Mouse (Mus musculus): ENCODE results near the gene Retreg1.

Retreg1 gene

DNA sequence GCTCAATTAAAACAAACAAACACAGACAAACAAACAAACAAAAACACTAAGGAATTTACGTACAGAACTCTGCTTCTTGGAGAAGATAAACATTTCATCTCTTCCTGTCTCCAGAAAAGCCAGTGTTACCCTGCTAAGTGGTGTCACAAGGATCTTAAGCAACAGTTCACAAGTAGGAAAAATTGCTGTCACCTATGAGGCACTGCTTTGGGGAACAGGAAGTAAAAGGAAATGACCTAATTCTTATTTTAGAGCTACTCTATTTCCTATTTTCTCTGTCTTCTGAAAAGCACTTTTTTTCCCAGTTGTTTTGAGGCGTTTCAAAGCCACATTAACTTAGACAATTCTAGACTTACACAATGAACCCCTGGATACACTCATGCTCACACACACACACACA is 12.6 kb upstream of the Retreg1 start:
- peak; percentile 41 to 54 for DNase-seq (ENCODE audit: low spot score in 2 of 2)

DNA sequence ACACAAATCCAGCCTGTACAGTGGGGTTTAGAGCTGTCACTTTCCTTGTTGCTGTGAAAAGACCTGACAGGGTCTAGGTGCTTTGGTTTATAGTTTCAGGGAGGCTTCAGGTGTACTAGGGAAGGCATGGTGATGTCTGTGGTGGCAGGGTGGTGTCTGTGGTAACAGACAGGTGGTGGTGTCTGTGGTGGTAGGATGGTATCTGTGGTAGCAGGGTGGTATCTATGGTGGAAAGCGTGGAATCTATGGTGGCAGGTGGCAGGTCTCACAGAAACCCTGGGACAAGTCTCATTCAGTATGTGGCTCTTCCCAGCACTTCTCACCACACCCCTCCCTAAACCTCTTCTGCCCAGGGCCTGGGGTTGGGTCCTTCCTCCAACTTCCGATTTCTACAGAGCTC is 8.7 kb upstream of the Retreg1 start:
- no peak for DNase-seq (ENCODE audit: low spot score in 2 of 2)

DNA sequence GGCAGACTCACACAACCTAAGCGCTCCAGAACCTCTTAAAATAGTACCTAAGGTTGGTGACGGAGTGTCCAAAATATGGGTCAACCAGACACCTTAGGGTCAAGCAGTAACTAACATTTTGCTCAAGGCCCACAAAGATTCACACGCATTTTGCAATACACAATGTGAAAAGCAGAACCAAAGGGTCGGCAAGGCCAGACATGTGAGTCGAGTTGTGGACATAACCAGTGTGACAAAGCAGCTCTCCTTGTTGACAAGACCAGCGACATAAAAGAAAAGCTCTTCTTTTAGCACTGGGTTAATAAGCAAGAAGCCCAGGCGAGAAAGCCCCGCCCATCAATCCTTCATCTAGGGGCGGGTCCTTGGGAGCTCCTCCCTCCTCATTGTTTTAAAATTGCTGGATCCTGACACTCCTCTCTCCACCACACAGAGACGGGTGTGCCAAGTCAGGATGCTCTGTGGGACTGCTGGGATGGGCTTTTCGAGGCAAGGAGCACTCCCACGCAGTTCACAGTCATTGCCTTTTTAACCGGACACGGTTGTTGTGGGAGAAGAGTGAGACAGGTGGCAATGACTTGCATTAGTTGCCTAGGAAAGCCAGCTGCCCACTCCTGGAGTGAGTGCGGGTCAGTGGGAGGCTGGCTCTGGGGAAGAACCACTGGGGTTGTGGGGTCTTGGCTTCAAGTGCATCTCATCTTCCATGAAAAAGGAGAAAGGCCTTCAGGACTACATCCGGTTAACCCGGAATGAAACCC is 7.9 kb upstream of the Retreg1 start:
- DNase-seq (ENCODE audit: low spot score in 2 of 2): no peak

DNA sequence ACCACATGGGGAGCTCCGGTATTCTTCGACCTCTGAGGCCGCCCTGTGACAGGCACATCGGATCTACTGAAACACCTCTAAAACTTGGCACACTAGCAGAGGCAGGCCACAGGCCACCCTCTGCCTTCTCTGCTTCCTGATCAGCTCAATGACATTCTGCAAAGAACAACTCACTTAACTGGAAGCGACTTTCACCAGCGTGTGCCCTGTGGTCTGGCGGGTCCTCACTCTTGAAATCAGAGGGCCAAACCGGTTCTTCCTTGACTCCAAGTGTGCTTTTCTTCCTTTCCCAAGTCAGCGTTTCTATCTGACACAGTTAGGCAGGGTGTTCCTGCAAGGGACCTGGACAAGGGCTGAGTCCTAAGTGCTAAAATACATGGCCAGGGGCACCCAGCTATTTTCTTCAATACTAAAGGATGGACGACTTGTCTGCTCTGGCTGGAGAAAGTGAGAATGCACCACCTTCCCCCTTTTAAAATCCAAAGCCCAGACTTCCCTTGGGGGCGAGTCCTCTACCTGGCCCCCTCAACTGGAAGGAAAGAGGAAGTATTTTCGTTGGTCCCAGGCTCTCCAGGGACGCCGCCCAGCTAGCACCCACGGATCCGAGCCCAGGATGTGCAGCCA is 406 bp upstream of the Retreg1 start:
- DNase-seq (ENCODE audit: low spot score in 2 of 2): no peak

DNA sequence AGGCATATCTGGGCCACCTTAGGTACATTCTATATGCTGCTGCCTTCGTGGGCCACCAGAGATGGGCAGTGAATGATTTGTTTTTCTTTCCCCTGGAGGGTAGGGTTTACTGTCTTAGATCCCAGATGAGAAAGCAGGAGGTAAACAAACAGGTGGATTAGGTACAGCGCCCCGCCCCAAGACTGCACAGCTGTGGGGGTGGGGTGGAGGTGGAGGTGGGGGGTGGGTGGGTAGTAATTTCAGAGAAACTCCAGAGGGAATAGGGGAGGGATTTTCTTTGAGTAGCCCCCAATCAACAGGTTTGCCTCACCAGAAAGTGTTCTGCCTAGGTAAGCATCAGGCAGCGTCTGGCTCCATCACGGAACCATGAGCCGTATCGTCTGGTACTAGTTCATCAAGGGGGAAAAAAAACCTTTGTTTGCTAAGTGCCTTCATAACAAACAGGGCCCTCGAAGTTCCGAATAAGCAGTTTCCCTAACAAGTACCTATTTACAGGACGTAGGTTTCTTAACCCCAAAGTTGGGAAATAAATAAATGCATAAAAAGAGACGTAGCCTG is 1.1 kb downstream of the Retreg1 start:
- no peak for DNase-seq (ENCODE audit: low spot score in 2 of 2)

DNA sequence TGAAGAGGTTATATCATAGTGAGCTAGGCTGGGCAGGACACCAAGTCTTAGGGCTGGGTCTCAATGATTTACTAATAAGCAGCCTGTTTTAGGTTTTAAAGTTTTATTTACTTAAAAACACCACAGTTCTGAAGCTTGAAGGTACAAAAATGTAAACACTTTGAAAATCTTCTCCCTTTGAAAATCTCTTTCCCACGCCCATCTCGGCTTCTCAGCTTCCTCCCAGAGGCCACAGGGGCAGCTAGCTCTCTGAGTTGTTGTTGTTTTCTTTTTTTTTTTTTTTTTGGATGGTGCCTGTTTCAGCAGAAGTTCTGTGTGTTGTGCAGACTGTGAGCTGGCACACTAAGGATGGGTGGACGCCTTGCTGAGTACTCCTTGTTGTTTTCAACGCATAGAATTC is 1.8 kb downstream of the Retreg1 start:
- DNase-seq (ENCODE audit: low spot score in 2 of 2): no peak

DNA sequence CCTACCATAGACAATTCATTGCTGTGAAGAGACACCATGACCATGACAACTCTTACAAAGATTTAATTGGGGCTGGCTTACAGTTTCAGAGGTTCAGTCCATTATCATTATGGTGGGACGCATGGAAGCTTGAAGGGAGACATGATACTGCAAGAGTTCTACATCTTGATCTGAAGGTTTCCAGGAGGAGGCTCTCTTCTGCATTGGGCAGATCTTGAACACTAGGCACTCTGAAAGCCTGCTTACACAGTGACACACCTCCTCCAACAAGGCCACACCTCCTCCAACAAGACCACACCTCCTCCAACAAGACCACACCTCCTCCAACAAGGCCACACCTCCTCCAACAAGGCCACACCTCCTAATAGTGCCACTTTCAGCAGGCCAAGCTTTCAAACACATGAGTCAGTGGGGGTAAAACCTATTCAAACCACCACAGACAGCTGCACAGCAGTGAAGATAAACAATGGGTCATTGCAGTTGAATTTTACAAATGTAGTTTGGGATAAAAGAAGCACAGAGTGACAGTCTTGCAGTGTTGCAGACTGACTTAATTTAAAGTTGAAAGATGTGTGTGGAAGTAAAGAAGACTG is 4.7 kb downstream of the Retreg1 start:
- DNase-seq (ENCODE audit: low spot score in 2 of 2): no peak

DNA sequence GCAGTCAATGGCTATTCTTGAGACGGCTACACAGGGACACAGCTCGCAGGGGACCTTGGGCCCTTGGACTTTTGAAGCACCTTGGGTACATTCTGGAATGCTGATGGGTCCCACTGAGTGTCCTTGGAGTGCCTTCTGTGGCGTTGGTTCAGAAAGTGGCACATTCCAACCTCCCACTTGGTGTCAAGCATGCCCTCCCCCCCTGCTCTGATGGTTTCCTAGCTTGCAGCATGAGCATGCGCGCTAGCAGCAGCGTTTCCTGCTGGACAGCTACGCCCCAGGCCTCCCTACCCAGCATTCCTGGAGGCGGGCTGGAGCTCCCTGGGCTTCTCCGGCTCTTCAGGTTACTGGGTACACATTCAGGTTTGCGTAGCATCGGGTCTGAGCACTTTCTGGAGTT is 7.6 kb downstream of the Retreg1 start:
- DNase-seq (ENCODE audit: low spot score in 2 of 2): no peak

DNA sequence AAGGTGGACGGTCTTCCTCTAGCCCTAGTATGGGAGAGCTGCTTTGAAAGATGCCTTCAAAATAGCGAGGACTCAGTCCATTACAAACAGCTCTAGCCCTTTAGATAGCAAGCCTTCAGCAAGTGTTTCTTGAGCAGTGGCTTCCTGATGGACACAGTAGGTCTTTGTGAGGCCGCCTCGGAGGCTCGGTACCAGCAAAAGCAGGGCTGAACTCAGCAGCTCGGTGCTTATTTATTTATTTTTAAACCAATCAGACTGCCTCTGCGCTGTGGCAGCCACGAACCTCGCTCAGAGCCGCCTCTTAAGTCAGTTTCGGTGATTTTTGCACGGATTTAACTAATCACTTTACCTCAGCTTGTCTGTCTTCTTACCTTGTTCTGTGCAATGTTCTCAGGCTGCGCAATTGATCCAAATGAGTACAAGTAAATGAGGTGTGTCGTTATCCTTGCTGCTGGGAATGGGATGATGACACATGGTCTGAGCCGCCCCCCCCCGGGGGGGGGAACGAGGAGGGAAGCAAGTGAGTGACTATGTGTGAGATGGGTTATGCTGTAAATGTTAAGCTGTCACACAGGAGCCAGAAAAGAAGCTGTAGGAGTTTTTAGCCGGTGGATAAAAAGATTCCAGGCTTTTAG is 11.4 kb downstream of the Retreg1 start:
- no peak for DNase-seq (ENCODE audit: low spot score in 2 of 2)

DNA sequence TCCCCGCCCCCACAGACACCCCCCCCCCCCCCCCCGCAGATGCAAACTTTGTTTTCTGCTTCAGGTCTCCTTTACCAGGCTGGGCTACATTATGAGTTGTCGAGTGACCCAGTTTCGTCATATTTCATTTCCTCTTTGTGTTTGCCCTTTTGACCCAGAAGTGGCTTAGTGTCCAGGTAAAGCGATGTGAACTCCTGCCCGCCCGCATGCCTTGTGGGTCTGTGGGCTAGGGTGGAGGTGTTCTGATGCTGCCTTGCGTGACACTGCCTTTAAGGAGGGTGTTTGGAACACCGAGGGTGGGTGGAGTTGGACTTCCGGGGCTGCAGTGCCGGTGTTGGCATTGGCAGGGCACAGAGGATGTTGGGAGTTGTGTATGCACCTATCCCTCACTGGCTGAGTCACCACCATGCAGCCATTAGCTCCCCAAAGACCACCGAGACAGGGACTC is 15.7 kb downstream of the Retreg1 start:
- peak; percentile 64 to 68 for DNase-seq (ENCODE audit: low spot score in 2 of 2)

DNA sequence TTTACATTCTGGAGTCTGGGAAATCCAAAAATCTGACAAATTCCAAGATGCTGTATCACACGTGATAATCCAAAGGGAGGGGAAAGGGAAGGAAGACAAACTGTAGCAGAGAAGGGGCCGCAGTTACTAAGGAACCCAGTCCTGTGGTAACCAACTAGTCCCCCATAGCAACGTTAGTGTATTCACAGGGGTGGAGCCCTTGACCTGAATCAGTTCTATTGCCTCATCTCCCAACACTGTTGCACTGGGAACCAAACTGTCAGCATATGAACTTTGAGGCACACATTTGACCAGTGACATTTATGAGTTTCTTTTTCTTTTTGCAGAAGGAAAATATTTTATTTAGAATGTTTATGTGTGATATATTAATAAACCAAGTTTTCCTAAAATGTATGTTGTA is 16.5 kb downstream of the Retreg1 start:
- DNase-seq (ENCODE audit: low spot score in 2 of 2): no peak

DNA sequence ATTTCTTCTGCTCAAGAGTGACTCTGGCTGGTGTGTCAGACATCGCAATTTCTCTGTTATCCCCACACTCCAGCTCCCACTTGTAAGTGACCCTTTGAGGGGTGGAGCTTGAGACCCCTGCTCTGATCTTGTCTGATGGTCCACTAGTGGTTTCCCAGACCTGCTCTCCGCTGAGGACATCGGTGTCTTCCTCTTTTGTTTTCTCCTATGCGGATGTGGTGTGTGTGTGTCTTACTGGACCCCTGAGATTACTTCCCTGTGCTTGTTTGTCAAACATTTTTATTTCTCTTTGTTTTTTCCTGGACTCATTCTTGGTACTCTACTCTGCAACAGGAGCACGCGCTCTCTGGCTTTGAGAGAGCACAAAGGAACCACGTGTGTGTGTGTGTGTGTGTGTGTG is 18.9 kb downstream of the Retreg1 start:
- DNase-seq (ENCODE audit: low spot score in 2 of 2): peak; percentile 30 to 50

DNA sequence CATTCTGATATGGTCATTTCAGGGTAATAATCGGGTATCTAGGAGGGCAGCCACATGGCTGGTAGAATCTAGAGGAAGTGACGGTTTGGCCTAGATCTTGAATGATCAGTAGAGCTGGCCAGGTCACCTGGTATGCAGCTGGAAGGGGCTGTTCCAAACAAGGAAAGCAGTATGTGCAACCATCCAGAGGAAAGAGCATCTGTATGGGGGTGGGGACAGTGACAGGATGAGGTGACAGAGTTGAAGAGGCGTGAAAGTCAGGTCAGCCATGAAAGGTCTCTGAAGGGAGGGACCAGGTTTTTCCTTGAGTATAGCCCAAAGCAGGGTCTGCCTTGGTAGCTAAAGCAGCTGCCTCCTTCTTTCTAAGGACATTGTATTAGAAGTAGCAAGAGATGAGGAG is 22.6 kb downstream of the Retreg1 start:
- peak; percentile 30 to 34 for DNase-seq (ENCODE audit: low spot score in 2 of 2)

DNA sequence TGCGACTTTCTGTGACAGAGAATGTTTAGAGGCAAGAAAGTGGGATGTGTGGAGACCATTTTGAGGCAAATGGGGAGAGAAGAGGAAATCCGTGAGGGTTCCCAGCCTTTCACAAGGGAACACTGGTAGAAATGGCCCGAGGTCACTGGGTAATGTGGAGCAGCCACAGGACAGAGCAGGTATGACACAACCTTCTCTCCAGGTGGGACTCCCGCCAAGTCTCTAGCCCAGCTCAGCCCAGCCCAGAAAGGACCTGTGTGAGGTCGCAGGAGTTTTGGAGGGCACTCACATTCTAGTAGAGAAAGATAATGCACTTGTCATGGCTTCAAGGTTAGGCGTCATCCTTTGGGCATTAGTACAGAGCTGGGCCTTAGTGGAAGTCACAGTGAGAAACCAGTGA is 23.1 kb downstream of the Retreg1 start:
- DNase-seq (ENCODE audit: low spot score in 2 of 2): no peak

DNA sequence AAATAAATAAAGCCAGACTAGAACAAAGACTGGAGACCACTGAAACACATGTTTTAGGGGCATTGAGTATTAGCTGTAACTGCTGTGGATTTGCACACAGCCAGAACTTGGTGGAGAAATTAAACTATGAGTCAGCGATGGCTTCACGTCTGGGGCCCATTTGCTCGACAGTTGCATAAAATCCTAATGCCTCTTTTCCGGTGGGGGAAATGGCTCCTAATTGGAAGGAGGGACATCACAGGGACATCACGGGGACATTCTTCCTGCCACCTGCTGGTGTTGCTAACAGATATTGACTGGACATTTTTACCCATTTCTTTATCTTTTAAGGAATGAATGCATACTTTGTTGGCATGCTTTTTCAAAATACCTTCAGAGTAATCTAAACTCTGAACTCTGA is 26.1 kb downstream of the Retreg1 start:
- DNase-seq (ENCODE audit: low spot score in 2 of 2): no peak

DNA sequence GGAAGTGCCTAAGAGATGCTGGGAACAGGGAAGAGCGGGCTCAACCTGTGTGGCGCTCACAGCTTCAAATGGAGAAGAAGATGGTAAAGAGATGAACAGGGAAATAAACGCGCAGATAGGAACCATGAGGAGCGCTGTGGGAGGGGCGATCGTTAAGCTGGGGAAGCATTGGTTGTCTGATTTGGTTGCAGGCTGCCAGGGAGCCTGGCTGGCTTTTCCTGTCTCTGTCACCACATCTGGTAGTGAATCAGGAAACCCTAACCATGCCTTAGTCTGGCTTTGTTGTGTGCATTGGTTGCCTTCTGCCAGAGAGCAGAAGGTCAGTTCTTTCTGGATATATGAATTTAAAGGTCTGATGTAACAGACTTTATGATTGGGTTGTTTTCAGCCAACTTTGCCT is 28.5 kb downstream of the Retreg1 start:
- DNase-seq (ENCODE audit: low spot score in 2 of 2): no peak

DNA sequence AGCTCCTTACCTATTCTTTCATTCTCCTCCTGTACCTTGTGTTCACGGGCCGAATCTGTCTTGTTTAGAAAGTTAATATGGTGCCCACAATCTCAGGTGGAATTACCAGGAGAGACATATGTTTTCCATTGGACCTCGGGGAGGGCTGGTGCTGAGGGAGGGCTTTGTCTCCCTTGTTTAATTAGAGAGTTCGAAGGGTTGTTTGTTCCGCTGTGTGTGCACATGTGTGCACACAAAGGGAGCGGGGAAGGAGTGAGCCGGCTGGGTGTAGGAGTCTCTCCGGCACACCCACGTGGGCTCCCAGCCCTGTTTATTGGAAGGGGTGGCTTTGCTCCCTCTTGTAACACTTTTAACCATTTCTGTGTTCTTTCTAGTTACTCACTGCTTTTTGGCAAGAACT is 29.1 kb downstream of the Retreg1 start:
- DNase-seq (ENCODE audit: low spot score in 2 of 2): no peak

DNA sequence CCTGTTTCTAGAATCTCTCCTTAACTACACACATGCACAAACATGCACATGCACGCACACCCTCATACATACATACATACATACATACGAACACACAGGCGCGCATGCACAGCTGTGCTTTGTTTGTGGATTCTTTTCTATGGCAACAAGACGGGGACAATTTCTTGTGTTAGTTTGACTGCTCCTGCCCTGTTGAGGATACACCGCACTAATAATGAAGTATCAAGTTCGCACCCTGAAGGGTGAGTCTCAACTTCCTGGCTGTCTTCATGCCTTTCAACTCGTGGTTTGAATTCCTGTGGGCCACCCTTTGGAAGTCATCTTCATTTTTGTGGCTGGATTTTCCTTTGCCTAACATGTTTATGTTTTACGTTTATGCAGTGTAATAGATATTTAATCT is 29.7 kb downstream of the Retreg1 start:
- DNase-seq (ENCODE audit: low spot score in 2 of 2): no peak

DNA sequence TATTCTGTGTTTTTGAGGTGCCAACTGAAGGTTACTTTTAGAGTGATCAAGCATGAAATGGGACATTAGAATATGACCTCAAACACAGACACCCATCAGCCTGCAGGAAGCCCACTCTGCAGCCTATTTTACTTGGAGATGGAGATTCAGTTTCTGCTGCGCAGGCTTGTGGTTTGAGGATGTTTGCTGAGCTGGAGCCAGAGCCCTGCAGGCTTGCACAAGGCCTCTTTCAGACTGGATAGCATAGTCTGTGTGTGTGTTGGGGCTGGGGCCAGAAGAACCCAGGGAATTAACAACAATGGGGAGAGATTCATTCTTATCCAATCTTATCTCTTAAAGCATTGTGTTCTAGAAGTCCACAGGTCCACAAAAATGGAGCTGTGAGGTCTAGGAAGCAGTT is 30.6 kb downstream of the Retreg1 start:
- DNase-seq (ENCODE audit: low spot score in 2 of 2): no peak

DNA sequence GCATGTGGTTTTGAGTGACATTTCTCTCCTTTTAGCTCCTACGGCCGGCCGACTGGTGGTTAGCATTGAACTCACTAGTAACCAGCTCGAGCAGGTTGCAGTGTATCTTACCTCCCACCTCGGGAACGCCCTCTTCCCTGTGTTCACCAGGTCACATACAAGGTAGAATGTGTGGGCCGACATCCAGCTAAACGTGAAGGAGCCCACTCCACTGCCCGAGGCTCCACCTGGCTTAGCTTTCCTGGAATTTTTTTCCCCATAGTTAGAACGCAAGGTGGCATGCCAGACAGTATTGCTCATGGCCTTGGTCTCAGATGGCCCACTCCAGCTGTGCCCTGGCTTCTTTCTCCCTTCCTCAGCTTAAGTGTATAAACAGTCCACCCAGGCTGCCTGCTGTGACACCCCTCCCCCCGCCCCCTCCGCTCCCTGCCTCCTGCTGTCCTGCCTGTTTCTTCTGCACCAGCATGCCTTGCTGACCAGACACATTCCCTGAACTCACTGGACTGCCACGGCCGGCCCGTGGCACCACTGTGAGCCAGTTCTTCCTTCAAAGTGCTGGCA is 33.7 kb downstream of the Retreg1 start:
- no peak for DNase-seq (ENCODE audit: low spot score in 2 of 2)

DNA sequence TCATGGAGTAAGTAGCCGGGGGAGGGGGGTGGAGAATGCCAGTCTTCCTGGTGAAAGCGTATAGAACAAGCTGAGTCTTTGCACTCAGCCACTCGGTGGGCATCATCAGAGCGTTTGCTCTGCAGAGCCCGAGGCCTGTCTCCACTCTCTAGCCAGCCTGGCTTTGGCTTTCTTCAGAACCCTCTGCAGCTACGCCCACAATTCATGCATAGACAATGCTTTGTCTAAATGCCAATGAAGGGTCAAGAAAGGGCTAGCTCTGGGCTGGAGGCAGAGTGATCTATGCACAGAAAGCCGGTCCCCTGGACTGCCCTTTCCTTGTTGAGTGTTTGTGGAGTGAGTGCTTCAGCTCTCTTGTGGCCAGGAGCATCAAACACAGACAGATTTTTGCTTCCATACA is 34.8 kb downstream of the Retreg1 start:
- no peak for DNase-seq (ENCODE audit: low spot score in 2 of 2)

DNA sequence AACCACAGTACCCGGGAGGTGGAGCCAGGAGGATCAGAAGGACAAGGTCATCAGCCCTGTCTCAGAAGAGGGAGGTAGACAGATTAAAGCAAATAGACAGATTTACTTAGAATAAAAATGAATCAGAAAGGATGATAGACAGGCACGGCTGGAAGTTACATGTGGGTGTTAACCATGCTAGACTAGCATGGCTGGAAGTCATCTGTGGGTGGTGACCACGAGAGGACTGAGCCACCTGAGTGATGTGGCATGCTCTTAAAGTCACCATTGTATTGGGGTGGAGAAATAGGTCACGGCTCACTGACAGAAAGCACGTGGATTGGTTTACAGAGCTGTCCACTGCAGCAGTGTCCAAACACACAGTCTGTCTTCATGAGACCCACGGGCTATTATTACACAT is 36.2 kb downstream of the Retreg1 start:
- no peak for DNase-seq (ENCODE audit: low spot score in 2 of 2)
